Mouse (Mus musculus): ENCODE measurements around the gene Apln. TPM values are rescaled to one million over a fixed set of nuclear protein-coding genes. Genes with fewer than 3 reads are reported as not detected.

The Apln gene
- polyA plus RNA-seq (2014; fragmentation: Illumina TruSeq; extraction: RNeasy Lipid Tissue Mini Kit (QIAGEN cat#74804); ENCODE audit: low read depth, low replicate concordance), result 4.2 TPM

GRCm38 (mm10) chrX:48034144-48035113, at the start of gene Apln:
Gene Apln (minus strand): TSS chrX:48034853.

Other genes with a start within 250 kb of the Apln start
- gene Smarca1, start 141.9 kb downstream of the Apln start, polyA plus RNA-seq (2014; fragmentation: Illumina TruSeq; extraction: RNeasy Lipid Tissue Mini Kit (QIAGEN cat#74804); ENCODE audit: low read depth, low replicate concordance), result 24.1 TPM
- gene Ocrl, start 122.5 kb downstream of the Apln start, polyA plus RNA-seq (2014; fragmentation: Illumina TruSeq; extraction: RNeasy Lipid Tissue Mini Kit (QIAGEN cat#74804); ENCODE audit: low read depth, low replicate concordance), result 14.1 TPM
- 0.32 TPM for gene Xpnpep2, start 73.9 kb upstream of the Apln start, polyA plus RNA-seq (2014; fragmentation: Illumina TruSeq; extraction: RNeasy Lipid Tissue Mini Kit (QIAGEN cat#74804); ENCODE audit: low read depth, low replicate concordance)
- gene Sash3, start 111.6 kb upstream of the Apln start, polyA plus RNA-seq (2014; fragmentation: Illumina TruSeq; extraction: RNeasy Lipid Tissue Mini Kit (QIAGEN cat#74804); ENCODE audit: low read depth, low replicate concordance), result 0.20 TPM
- gene Zdhhc9, start 174.0 kb upstream of the Apln start, polyA plus RNA-seq (2014; fragmentation: Illumina TruSeq; extraction: RNeasy Lipid Tissue Mini Kit (QIAGEN cat#74804); ENCODE audit: low read depth, low replicate concordance), result 12.1 TPM
- gene Utp14a, start 222.0 kb upstream of the Apln start, polyA plus RNA-seq (2014; fragmentation: Illumina TruSeq; extraction: RNeasy Lipid Tissue Mini Kit (QIAGEN cat#74804); ENCODE audit: low read depth, low replicate concordance), result 5.9 TPM